Mouse (Mus musculus): Measurements from ENCODE around the gene Smo. TPM values are rescaled to one million over a fixed set of nuclear protein-coding genes. Genes with fewer than 3 reads are reported as not detected.

Smo gene
- polyA plus RNA-seq, 1 experiment from 2014 or later: 47.2 TPM

DNA sequence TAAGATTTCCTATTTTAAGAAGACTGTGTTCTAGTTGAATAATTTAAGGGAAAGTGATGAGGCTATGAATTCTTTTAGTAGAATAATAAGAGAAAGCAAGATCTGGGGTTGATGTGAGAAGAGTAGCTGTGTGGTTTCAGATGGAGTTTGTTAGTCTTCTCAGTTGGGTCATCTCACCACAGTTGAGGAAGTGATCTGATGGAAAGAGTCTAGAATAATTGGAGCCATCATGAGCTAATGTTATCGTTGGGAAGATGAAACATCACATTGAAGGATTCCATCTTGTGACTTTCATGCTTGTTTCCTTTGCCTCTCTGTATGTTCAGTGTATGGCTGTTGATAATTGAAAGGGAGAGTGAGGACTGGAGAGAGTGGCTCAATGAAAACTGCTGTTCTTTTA is 67.7 kb downstream of the Smo start:
- WGBS: 86% methylated on average over 1 of the region's 1 CpGs
- Histone ChIP-seq H3K27me3 (ENCODE audit: control insufficient read depth, insufficient read depth, low read length) (no peaks in the 10 kb centered on the region), H3K4me1 (ENCODE audit: control insufficient read depth, insufficient read depth, low read length) (no peaks in the 10 kb centered on the region), H3K9me3 (replicated peaks; ENCODE audit: control insufficient read depth, low read length) (no peaks in the 10 kb centered on the region), H3K27ac (replicated peaks; ENCODE audit: low read depth, low read length) (no peak overlapping the region), H3K36me3 (replicated peaks; ENCODE audit: control insufficient read depth, insufficient read depth, low read depth, low read length) (no peaks in the 10 kb centered on the region), H3K4me3 (ENCODE audit: low read depth, low read length) (no peak overlapping the region), H3K9ac (replicated peaks; ENCODE audit: low read length) (no peak overlapping the region), H3K4me2 (ENCODE audit: low read depth, low read length) (no peak overlapping the region)
- ATAC-seq (replicated peaks; ENCODE audit: insufficient number of reproducible peaks, low FRiP score, low TSS enrichment, low read depth): no peak
- no peak for DNase-seq (ENCODE audit: low spot score)

DNA sequence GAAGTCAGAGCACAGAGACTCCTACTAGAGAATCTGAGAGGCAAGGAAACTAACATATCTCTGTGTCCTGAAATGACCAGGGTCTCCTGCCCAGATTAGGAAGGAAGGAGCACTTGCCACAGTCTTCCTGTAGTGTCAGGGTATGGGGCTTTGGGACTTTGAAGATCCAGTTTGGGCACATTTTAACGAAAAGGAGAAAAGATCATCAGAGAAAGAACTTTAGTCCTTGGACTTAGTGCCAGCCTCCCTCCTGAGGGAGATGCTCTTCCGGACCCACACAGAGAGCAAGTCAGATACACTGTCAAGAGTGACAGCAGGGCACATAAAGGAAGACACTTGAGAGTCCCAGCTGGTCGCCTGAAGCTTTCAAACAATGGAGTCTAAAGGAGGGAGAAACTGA is 68.7 kb downstream of the Smo start:
- H3K27me3 ChIP-seq (ENCODE audit: control insufficient read depth, insufficient read depth, low read length): no peaks in the 10 kb centered on the region
- H3K36me3 ChIP-seq (replicated peaks; ENCODE audit: control insufficient read depth, insufficient read depth, low read depth, low read length): no peaks in the 10 kb centered on the region
- no peaks in the 10 kb centered on the region for H3K4me1 ChIP-seq (ENCODE audit: control insufficient read depth, insufficient read depth, low read length)
- H3K27ac ChIP-seq (replicated peaks; ENCODE audit: low read depth, low read length): no peak overlapping the region
- DNase-seq (ENCODE audit: low spot score) (no peak), ATAC-seq (replicated peaks; ENCODE audit: insufficient number of reproducible peaks, low FRiP score, low TSS enrichment, low read depth) (no peak)
- H3K4me3 ChIP-seq (ENCODE audit: low read depth, low read length): no peak overlapping the region
- no peak overlapping the region for H3K9ac ChIP-seq (replicated peaks; ENCODE audit: low read length)
- no peaks in the 10 kb centered on the region for H3K9me3 ChIP-seq (replicated peaks; ENCODE audit: control insufficient read depth, low read length)
- no peak overlapping the region for H3K4me2 ChIP-seq (ENCODE audit: low read depth, low read length)
- 58% methylated on average over 3 of the region's 3 CpGs for WGBS

DNA sequence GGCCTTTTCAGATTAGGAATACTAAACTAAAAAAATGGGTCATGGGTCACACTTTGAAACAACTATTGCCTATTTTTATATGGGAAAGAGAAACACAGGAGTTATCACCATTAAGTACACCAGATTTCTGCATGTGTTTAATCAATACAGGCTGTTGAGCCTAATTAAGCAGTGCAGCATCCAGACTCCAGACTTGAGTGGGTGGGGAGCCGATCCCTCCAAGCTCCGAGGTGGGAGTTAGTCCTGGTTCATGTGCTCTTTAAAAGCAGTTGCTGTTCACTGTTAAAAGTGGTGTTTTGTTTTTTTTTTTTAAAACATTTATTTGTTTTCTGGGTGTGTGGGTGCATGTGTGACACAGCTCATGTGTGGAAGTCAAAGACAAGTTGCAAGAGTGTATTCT is 70.1 kb downstream of the Smo start:
- DNase-seq (ENCODE audit: low spot score): no peak
- WGBS: 68% methylated on average over 2 of the region's 2 CpGs
- Histone ChIP-seq H3K9me3 (replicated peaks; ENCODE audit: control insufficient read depth, low read length) (no peaks in the 10 kb centered on the region), H3K4me3 (ENCODE audit: low read depth, low read length) (no peak overlapping the region), H3K36me3 (replicated peaks; ENCODE audit: control insufficient read depth, insufficient read depth, low read depth, low read length) (no peaks in the 10 kb centered on the region), H3K27me3 (ENCODE audit: control insufficient read depth, insufficient read depth, low read length) (no peaks in the 10 kb centered on the region), H3K27ac (replicated peaks; ENCODE audit: low read depth, low read length) (no peak overlapping the region), H3K4me2 (ENCODE audit: low read depth, low read length) (no peak overlapping the region), H3K4me1 (ENCODE audit: control insufficient read depth, insufficient read depth, low read length) (no peaks in the 10 kb centered on the region), H3K9ac (replicated peaks; ENCODE audit: low read length) (no peak overlapping the region)
- no peak for ATAC-seq (replicated peaks; ENCODE audit: insufficient number of reproducible peaks, low FRiP score, low TSS enrichment, low read depth)

Other genes with a start within 250 kb of the Smo start
- gene Kcp, start 227.6 kb upstream of the Smo start, polyA plus RNA-seq (2014; fragmentation: Nextera tagmentation; extraction: Ambion mirVana): 10.0 and 14.6 TPM in 2 replicates
- gene Irf5, start 208.9 kb upstream of the Smo start, polyA plus RNA-seq (2014; fragmentation: Nextera tagmentation; extraction: Ambion mirVana): 1.5 and 1.6 TPM in 2 replicates
- 117 and 125 TPM in 2 replicates for gene Tnpo3, start 125.6 kb upstream of the Smo start, polyA plus RNA-seq (2014; fragmentation: Nextera tagmentation; extraction: Ambion mirVana)
- 3.4 and 3.5 TPM in 2 replicates for gene Tspan33, start 41.3 kb upstream of the Smo start, polyA plus RNA-seq (2014; fragmentation: Nextera tagmentation; extraction: Ambion mirVana)
- 12.2 and 15.1 TPM in 2 replicates for gene Ahcyl2, start 32.5 kb downstream of the Smo start, polyA plus RNA-seq (2014; fragmentation: Nextera tagmentation; extraction: Ambion mirVana)
- 0.81 and 1.0 TPM in 2 replicates for gene Strip2, start 181.5 kb downstream of the Smo start, polyA plus RNA-seq (2014; fragmentation: Nextera tagmentation; extraction: Ambion mirVana)